Mouse (Mus musculus): ENCODE results near the gene Ppp3ca. TPM values are rescaled to one million over a fixed set of nuclear protein-coding genes. Genes with fewer than 3 reads are reported as not detected.
A peak's percentile ranks its signal among the peaks of the same experiment; 100 is the strongest.

The Ppp3ca gene
- 9.6 and 25.3 TPM in 2 replicates for polyA plus RNA-seq (2012; rRNA removed)

- under 1% methylated on average over 34 of the region's 43 CpGs for WGBS
- Histone ChIP-seq H3K27ac (ENCODE audit: insufficient read depth, low read depth, low read length) (peak within 1 kb of the TSS; percentile 88), H3K4me1 (ENCODE audit: control insufficient read depth, insufficient read depth, insufficient read length, low read length) (peaks cover 4% of the 10 kb centered on the region; the same call in 1 of the 2 replicates), H3K4me3 (ENCODE audit: low read depth, low read length) (peak within 1 kb of the TSS; percentile 77), H3K27me3 (ENCODE audit: control insufficient read depth, insufficient read depth, low read length) (no peaks in the 10 kb centered on the region), H3K36me3 (ENCODE audit: control insufficient read depth, insufficient read depth, low read length) (no peaks in the 10 kb centered on the region)
- TF ChIP-seq POLR2A (IDR thresholded peaks at IDR 0.05; ENCODE audit: low read depth, low read length) (peak; percentile 37; the same call in 1 of the 2 replicates), CTCF (IDR thresholded peaks at IDR 0.05; ENCODE audit: extremely low read depth, insufficient read length, insufficient replicate concordance, low read depth, low read length) (no peak)
Observed at GRCm38 (mm10) chr3:136670110-136670359, at the start of gene Ppp3ca. Gene Ppp3ca (plus strand): TSS chr3:136670124.

GRCm38 (mm10) chr3:136640544-136641230 lies 29.2 kb upstream of the Ppp3ca start:
- Histone ChIP-seq H3K36me3 (ENCODE audit: control insufficient read depth, insufficient read depth, low read length) (no peaks in the 10 kb centered on the region), H3K4me1 (ENCODE audit: control insufficient read depth, insufficient read depth, insufficient read length, low read length) (no peaks in the 10 kb centered on the region), H3K4me3 (ENCODE audit: low read depth, low read length) (no peak overlapping the region), H3K27me3 (ENCODE audit: control insufficient read depth, insufficient read depth, low read length) (no peaks in the 10 kb centered on the region), H3K27ac (ENCODE audit: insufficient read depth, low read depth, low read length) (no peak overlapping the region)
- whole genome bisulfite sequencing: 60% methylated on average over 5 of the region's 5 CpGs
- TF ChIP-seq CTCF (IDR thresholded peaks at IDR 0.05; ENCODE audit: extremely low read depth, insufficient read length, insufficient replicate concordance, low read depth, low read length): no peak

- no peaks in the 10 kb centered on the region for H3K36me3 ChIP-seq (ENCODE audit: control insufficient read depth, insufficient read depth, low read length)
- WGBS: 64% methylated on average over 4 of the region's 4 CpGs
- no peaks in the 10 kb centered on the region for H3K4me1 ChIP-seq (ENCODE audit: control insufficient read depth, insufficient read depth, insufficient read length, low read length)
- TF ChIP-seq CTCF (IDR thresholded peaks at IDR 0.05; ENCODE audit: extremely low read depth, insufficient read length, insufficient replicate concordance, low read depth, low read length): no peak
- no peak for TF ChIP-seq POLR2A (IDR thresholded peaks at IDR 0.05; ENCODE audit: low read depth, low read length)
- no peak overlapping the region for H3K4me3 ChIP-seq (ENCODE audit: low read depth, low read length)
- H3K27me3 ChIP-seq (ENCODE audit: control insufficient read depth, insufficient read depth, low read length): no peaks in the 10 kb centered on the region
- no peak overlapping the region for H3K27ac ChIP-seq (ENCODE audit: insufficient read depth, low read depth, low read length)
Observed at GRCm38 (mm10) chr3:136650966-136651365, 19.0 kb upstream of the Ppp3ca start.

GRCm38 (mm10) chr3:136651496-136651895 lies 18.4 kb upstream of the Ppp3ca start:
- 66% methylated on average over 6 of the region's 6 CpGs for WGBS
- H3K36me3 ChIP-seq (ENCODE audit: control insufficient read depth, insufficient read depth, low read length): no peaks in the 10 kb centered on the region
- TF ChIP-seq POLR2A (IDR thresholded peaks at IDR 0.05; ENCODE audit: low read depth, low read length): no peak
- no peak for TF ChIP-seq CTCF (IDR thresholded peaks at IDR 0.05; ENCODE audit: extremely low read depth, insufficient read length, insufficient replicate concordance, low read depth, low read length)
- H3K27me3 ChIP-seq (ENCODE audit: control insufficient read depth, insufficient read depth, low read length): no peaks in the 10 kb centered on the region
- H3K4me3 ChIP-seq (ENCODE audit: low read depth, low read length): no peak overlapping the region
- H3K27ac ChIP-seq (ENCODE audit: insufficient read depth, low read depth, low read length): no peak overlapping the region
- no peaks in the 10 kb centered on the region for H3K4me1 ChIP-seq (ENCODE audit: control insufficient read depth, insufficient read depth, insufficient read length, low read length)

- H3K4me3 ChIP-seq (ENCODE audit: low read depth, low read length): no peak overlapping the region
- 74% methylated on average over 3 of the region's 3 CpGs for WGBS
Observed at GRCm38 (mm10) chr3:136656460-136657035, 13.4 kb upstream of the Ppp3ca start.

GRCm38 (mm10) chr3:136658681-136659080 lies 11.2 kb upstream of the Ppp3ca start:
- no peaks in the 10 kb centered on the region for H3K27me3 ChIP-seq (ENCODE audit: control insufficient read depth, insufficient read depth, low read length)
- TF ChIP-seq CTCF (IDR thresholded peaks at IDR 0.05; ENCODE audit: extremely low read depth, insufficient read length, insufficient replicate concordance, low read depth, low read length): no peak
- no peak for TF ChIP-seq POLR2A (IDR thresholded peaks at IDR 0.05; ENCODE audit: low read depth, low read length)
- H3K4me3 ChIP-seq (ENCODE audit: low read depth, low read length): no peak overlapping the region
- no peaks in the 10 kb centered on the region for H3K36me3 ChIP-seq (ENCODE audit: control insufficient read depth, insufficient read depth, low read length)
- no peaks in the 10 kb centered on the region for H3K4me1 ChIP-seq (ENCODE audit: control insufficient read depth, insufficient read depth, insufficient read length, low read length)
- H3K27ac ChIP-seq (ENCODE audit: insufficient read depth, low read depth, low read length): no peak overlapping the region
- WGBS: 89% methylated on average over 2 of the region's 2 CpGs

More at GRCm38 (mm10) chr3:136656460-136657035, 13.4 kb upstream of the Ppp3ca start:
- H3K27ac ChIP-seq (ENCODE audit: insufficient read depth, low read depth, low read length): no peak overlapping the region
- H3K27me3 ChIP-seq (ENCODE audit: control insufficient read depth, insufficient read depth, low read length): no peaks in the 10 kb centered on the region
- no peak for TF ChIP-seq POLR2A (IDR thresholded peaks at IDR 0.05; ENCODE audit: low read depth, low read length)
- no peak for TF ChIP-seq CTCF (IDR thresholded peaks at IDR 0.05; ENCODE audit: extremely low read depth, insufficient read length, insufficient replicate concordance, low read depth, low read length)
- H3K36me3 ChIP-seq (ENCODE audit: control insufficient read depth, insufficient read depth, low read length): no peaks in the 10 kb centered on the region
- H3K4me1 ChIP-seq (ENCODE audit: control insufficient read depth, insufficient read depth, insufficient read length, low read length): no peaks in the 10 kb centered on the region

- TF ChIP-seq POLR2A (IDR thresholded peaks at IDR 0.05; ENCODE audit: low read depth, low read length) (no peak), CTCF (IDR thresholded peaks at IDR 0.05; ENCODE audit: extremely low read depth, insufficient read length, insufficient replicate concordance, low read depth, low read length) (no peak)
- H3K4me3 ChIP-seq (ENCODE audit: low read depth, low read length): no peak overlapping the region
- H3K27ac ChIP-seq (ENCODE audit: insufficient read depth, low read depth, low read length): no peak overlapping the region
- no peaks in the 10 kb centered on the region for H3K36me3 ChIP-seq (ENCODE audit: control insufficient read depth, insufficient read depth, low read length)
- no peaks in the 10 kb centered on the region for H3K27me3 ChIP-seq (ENCODE audit: control insufficient read depth, insufficient read depth, low read length)
- 0 out of 2 replicates have a peak, but pooled peaks cover 2% of the 10 kb centered on the region for H3K4me1 ChIP-seq (ENCODE audit: control insufficient read depth, insufficient read depth, insufficient read length, low read length)
- 91% methylated on average over 1 of the region's 1 CpGs for WGBS
Observed at GRCm38 (mm10) chr3:136665119-136665518, 4.8 kb upstream of the Ppp3ca start.

All from small intestine, adult 2 months (tissue).